Mouse (Mus musculus) ES-E14 (cell line): ENCODE results near the gene Esr1. TPM values are rescaled to one million over a fixed set of nuclear protein-coding genes. Genes with fewer than 3 reads are reported as not detected.

ENCODE experiments used
- DNase-seq: peaks from one replicate; pipeline ENCODE4 v3.0.0-alpha.2; 2013; ENCODE audit warnings: low read depth, low spot score
- H3K27ac ChIP-seq: 2 replicates; pipeline ENCODE4 v1.5.1; 2012; ENCODE audit warnings: low read depth, mild to moderate bottlenecking, low read length, moderate library complexity, mixed read lengths; ENCODE audit not compliant: poor library complexity, insufficient read depth, severe bottlenecking
- H3K36me3 ChIP-seq: 2 replicates; pipeline ENCODE4 v1.6.1; 2012; ENCODE audit warnings: mild to moderate bottlenecking, low read length, moderate library complexity, mixed read lengths; ENCODE audit not compliant: control insufficient read depth, poor library complexity, insufficient read depth, severe bottlenecking
- H3K4me1 ChIP-seq, 2 experiments: fragments of 150-350 bp in 1 of 2; sonication (generic) in 1 of 2; 2 replicates each; pipeline ENCODE4 v1.6.1; 2012; ENCODE audit warnings: low read length in 2 of 2, mild to moderate bottlenecking in 1 of 2, mixed read lengths in 1 of 2; ENCODE audit not compliant: control insufficient read depth in 2 of 2, insufficient read depth in 2 of 2, poor library complexity in 1 of 2
- H3K4me3 ChIP-seq, 2 experiments: fragments of 150-350 bp in 1 of 2; sonication (generic) in 1 of 2; 2 replicates each; pipeline ENCODE4 v1.5.1; 2012; ENCODE audit warnings: low read length in 2 of 2, low read depth in 1 of 2, mild to moderate bottlenecking in 1 of 2, mixed read lengths in 1 of 2; ENCODE audit not compliant: insufficient read depth in 1 of 2, poor library complexity in 1 of 2, severe bottlenecking in 1 of 2
- H3K9ac ChIP-seq: 2 replicates; pipeline ENCODE4 v1.6.1; 2012; ENCODE audit warnings: low read depth, mild to moderate bottlenecking, low read length, mixed read lengths; ENCODE audit not compliant: poor library complexity, insufficient read depth, severe bottlenecking
- H3K9me3 ChIP-seq: fragments of 150-350 bp; sonication (generic); 2 replicates; pipeline ENCODE4 v1.6.1; 2012; ENCODE audit warnings: low read depth, mild to moderate bottlenecking, low read length; ENCODE audit not compliant: control insufficient read depth, insufficient read depth
- CHD2 ChIP-seq: IDR thresholded peaks from 2 replicates; pipeline ENCODE4 v1.6.1; 2014; ENCODE audit warnings: mild to moderate bottlenecking, low read depth, low read length, inconsistent platforms
- HCFC1 ChIP-seq: IDR thresholded peaks from 2 replicates; pipeline ENCODE4 v1.6.1; 2012; ENCODE audit warnings: low read length, inconsistent platforms, borderline replicate concordance; ENCODE audit not compliant: insufficient read depth
- MAFK ChIP-seq: IDR thresholded peaks from 2 replicates; pipeline ENCODE4 v1.6.1; 2014; ENCODE audit warnings: mild to moderate bottlenecking, low read depth, low read length, inconsistent platforms; ENCODE audit not compliant: insufficient read depth
- ZC3H11A ChIP-seq: IDR thresholded peaks from 2 replicates; pipeline ENCODE4 v1.6.1; 2012; ENCODE audit warnings: low read depth, mild to moderate bottlenecking, inconsistent platforms, low read length, borderline replicate concordance
- ZNF384 ChIP-seq: IDR thresholded peaks from 2 replicates; pipeline ENCODE4 v1.6.1; 2012; ENCODE audit warnings: low read depth, low read length, inconsistent platforms
- in situ Hi-C, 2 experiments: fragments of 600-800 bp; cut with MboI; formaldehyde crosslinking; loops; one replicate each; pipeline ENCODE4 v1.15.1; 2025; ENCODE audit warnings: low sequenced_read_pairs in 2 of 2, inconsistent platforms in 1 of 2; ENCODE audit not compliant: unreplicated experiment in 2 of 2
- total RNA-seq: library from RNA; depleted of rRNA; stranded (reverse); fragments of 300-350 nt; gene quantifications from 2 replicates; pipeline ENCODE4 v1.2.3, GENCODE M21; 2012

Esr1 gene
- total RNA-seq, 1 experiment, result 0.09 TPM

DNA sequence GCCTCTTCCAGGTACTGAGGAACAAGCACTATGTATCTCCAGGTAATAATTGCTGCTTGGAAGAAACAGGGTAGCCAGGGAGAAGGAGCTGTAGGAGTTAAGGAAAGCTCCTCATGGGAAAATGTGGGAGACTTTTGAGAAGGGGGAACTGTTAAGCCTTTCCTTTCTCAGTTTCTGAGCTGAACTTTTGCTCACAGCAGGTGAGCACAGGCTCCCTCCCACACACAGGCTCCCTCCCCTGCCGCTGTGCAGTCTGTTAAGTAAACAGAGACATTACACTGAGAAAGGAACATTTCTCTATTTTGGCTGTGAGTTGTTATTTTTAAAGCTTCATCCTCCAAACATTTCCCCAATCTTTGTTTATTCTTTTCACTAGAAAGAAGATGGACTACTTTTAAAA is 354.4 kb downstream of the Esr1 start:
- no peaks in the 10 kb centered on the region for H3K36me3 ChIP-seq
- no peak overlapping the region for H3K4me3 ChIP-seq
- in situ Hi-C loops, result no loop called here
- H3K27ac ChIP-seq, result no peak overlapping the region
- H3K4me1 ChIP-seq, result no peaks in the 10 kb centered on the region
- no peak overlapping the region for H3K9ac ChIP-seq
- TF ChIP-seq ZNF384 (no peak), CHD2 (no peak), ZC3H11A (no peak), MAFK (no peak), HCFC1 (no peak)
- DNase-seq, result no peak
- no peaks in the 10 kb centered on the region for H3K9me3 ChIP-seq

DNA sequence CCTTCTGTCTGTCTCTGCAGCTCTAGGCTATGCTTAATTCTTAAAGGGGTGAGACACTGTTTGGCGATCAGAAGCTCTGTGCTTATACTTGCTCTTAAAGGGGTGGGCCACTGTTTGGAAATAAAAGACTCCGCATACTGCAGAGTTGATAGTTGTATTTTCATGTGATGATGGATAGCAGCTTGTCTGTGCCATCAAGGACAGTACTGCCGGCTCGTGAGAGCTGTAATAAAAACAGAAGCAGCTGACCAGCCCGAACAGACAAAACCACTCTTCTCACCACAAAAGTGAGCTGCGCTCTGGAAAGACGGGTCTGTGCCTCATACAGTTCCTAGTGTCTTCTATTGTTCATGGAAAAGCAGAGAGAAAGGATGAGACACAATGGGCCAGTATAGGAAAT is 359.8 kb downstream of the Esr1 start:
- H3K9ac ChIP-seq, result no peak overlapping the region
- DNase-seq, result no peak
- in situ Hi-C loops, result no loop called here
- no peaks in the 10 kb centered on the region for H3K36me3 ChIP-seq
- TF ChIP-seq ZC3H11A (no peak), CHD2 (no peak), HCFC1 (no peak), ZNF384 (no peak), MAFK (no peak)
- H3K27ac ChIP-seq, result no peak overlapping the region
- no peak overlapping the region for H3K4me3 ChIP-seq
- no peaks in the 10 kb centered on the region for H3K9me3 ChIP-seq
- no peaks in the 10 kb centered on the region for H3K4me1 ChIP-seq

DNA sequence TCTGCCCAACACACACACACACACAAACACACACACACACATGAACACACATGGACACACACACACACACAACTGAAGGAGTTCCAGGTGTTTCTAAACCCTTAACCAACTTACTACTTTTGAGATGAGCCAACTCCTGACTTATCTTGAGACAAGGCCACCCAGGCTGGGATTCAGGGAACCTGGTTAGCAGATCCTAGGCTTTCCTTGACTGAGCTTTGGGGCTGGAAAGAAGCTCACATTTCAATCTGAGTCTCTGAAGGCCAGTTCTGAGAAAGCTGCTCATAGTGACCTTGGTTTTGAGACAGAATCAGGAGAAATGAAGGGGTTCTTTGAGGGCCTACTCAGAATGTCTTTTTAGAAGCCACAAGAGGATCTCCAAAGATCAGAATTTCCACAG is 360.2 kb downstream of the Esr1 start:
- Histone ChIP-seq H3K4me3 (no peak overlapping the region), H3K4me1 (no peaks in the 10 kb centered on the region), H3K36me3 (no peaks in the 10 kb centered on the region), H3K9ac (no peak overlapping the region), H3K27ac (no peak overlapping the region), H3K9me3 (no peaks in the 10 kb centered on the region)
- in situ Hi-C loops, result no loop called here
- no peak for TF ChIP-seq ZNF384
- no peak for TF ChIP-seq CHD2
- no peak for TF ChIP-seq HCFC1
- no peak for TF ChIP-seq MAFK
- no peak for TF ChIP-seq ZC3H11A
- no peak for DNase-seq

DNA sequence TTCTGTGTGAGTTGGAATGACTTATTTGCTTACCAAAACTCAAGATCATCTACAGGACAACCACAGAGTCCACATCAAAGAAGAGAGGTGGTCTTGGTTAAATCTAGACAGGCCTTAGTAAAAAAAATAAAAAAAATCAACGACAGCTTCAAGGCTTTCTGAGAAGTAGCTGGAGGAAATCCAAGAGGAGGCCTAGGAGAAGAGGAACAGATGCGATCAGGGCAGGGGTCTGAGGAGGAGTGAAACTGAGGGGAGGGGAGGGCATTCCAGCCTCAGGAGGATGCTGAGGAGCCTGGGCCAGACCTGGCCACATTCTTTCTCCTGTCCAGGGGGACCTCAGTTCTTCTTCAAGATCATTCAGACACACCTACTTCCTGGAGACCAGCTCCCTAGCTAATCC is 360.6 kb downstream of the Esr1 start:
- Histone ChIP-seq H3K9me3 (no peaks in the 10 kb centered on the region), H3K27ac (no peak overlapping the region), H3K4me1 (no peaks in the 10 kb centered on the region), H3K4me3 (no peak overlapping the region), H3K36me3 (no peaks in the 10 kb centered on the region), H3K9ac (no peak overlapping the region)
- no peak for DNase-seq
- in situ Hi-C loops, result no loop called here
- TF ChIP-seq MAFK, result no peak
- no peak for TF ChIP-seq ZC3H11A
- no peak for TF ChIP-seq CHD2
- no peak for TF ChIP-seq HCFC1
- TF ChIP-seq ZNF384, result no peak

DNA sequence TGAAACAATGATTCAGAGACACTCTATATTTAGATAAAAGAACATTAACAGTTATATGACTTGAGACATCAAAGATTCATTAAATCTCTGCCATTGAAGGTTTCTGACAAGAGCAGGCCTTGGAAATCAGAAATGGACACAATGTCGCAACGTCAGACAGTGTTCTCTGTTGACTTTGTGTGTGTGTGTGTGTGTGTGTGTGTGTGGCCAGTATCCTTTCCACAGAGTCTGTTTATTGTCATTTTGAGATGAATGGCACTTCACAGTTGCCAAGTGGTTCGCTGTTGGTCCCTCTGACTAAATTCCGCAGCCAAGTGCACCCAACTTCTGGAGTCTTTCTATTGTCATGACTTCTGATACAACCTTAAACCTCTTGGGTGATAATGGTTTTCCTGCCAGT is 362.9 kb downstream of the Esr1 start:
- Histone ChIP-seq H3K4me1 (no peaks in the 10 kb centered on the region), H3K4me3 (no peak overlapping the region), H3K9me3 (no peaks in the 10 kb centered on the region), H3K36me3 (no peaks in the 10 kb centered on the region), H3K9ac (no peak overlapping the region), H3K27ac (no peak overlapping the region)
- in situ Hi-C loops, result no loop called here
- TF ChIP-seq MAFK (no peak), ZC3H11A (no peak)
- DNase-seq, result no peak
